Mouse (Mus musculus): Measurements from ENCODE around the gene Arhgap17.

- TF ChIP-seq CTCF (IDR thresholded peaks at IDR 0.05; ENCODE audit: control insufficient read depth, insufficient read depth, insufficient replicate concordance, low read depth, low read length) (no peak), POLR2A (IDR thresholded peaks at IDR 0.05; ENCODE audit: control insufficient read depth, low read depth, low read length) (no peak)
Measured at GRCm38 (mm10) chr7:123353879-123354278, 15.8 kb downstream of the Arhgap17 start.
